Mouse (Mus musculus) hindbrain, embryonic 15.5 days (tissue): Measurements from ENCODE around the gene Catsperg1. TPM values are rescaled to one million over a fixed set of nuclear protein-coding genes. Genes with fewer than 3 reads are reported as not detected.

Source experiments
- ATAC-seq: fragments of 200-750 bp; cut with Nextera tagmentation; 2 replicates; pipeline ENCODE4 v1.8.0; 2017; ENCODE audit warnings: low read depth, moderate number of reproducible peaks, moderate TSS enrichment; ENCODE audit not compliant: low FRiP score
- H3K27ac ChIP-seq: fragments of 300-500 bp; sonication (generic); replicated peaks from 2 replicates; pipeline ENCODE4 v1.5.1; 2015; ENCODE audit warnings: mild to moderate bottlenecking, inconsistent platforms
- H3K27me3 ChIP-seq: fragments of 300-500 bp; sonication (generic); 2 replicates; pipeline ENCODE4 v1.6.1; 2015; ENCODE audit warnings: control low read depth, inconsistent platforms
- H3K36me3 ChIP-seq: fragments of 300-500 bp; sonication (generic); 2 replicates; pipeline ENCODE4 v1.6.1; 2015; ENCODE audit warnings: control low read depth, inconsistent platforms
- H3K4me1 ChIP-seq: fragments of 300-500 bp; sonication (generic); replicated peaks from 2 replicates; pipeline ENCODE4 v1.6.1; 2015; ENCODE audit warnings: control low read depth, inconsistent platforms
- H3K4me2 ChIP-seq: fragments of 300-500 bp; sonication (generic); 2 replicates; pipeline ENCODE4 v1.6.1; 2015; ENCODE audit warnings: moderate library complexity, mild to moderate bottlenecking, inconsistent platforms
- H3K4me3 ChIP-seq: fragments of 300-500 bp; sonication (generic); 2 replicates; pipeline ENCODE4 v1.5.1; 2015; ENCODE audit warnings: mild to moderate bottlenecking, inconsistent platforms
- H3K9ac ChIP-seq: fragments of 300-500 bp; sonication (generic); 2 replicates; pipeline ENCODE4 v1.6.1; 2015; ENCODE audit warnings: inconsistent platforms
- H3K9me3 ChIP-seq: fragments of 300-500 bp; sonication (generic); 2 replicates; pipeline ENCODE4 v1.6.1; 2016; ENCODE audit warnings: control low read depth, inconsistent platforms
- WGBS: fragments of 180-500 bp; shearing (Covaris S2); methylation state at CpG from one replicate; pipeline ENCODE4 v1.1.7; 2015; 5-methylcytosine and 5-hydroxymethylcytosine counted together
- polyA plus RNA-seq: library from polyadenylated mRNA; unstranded; fragments of >200 nt; fragmentation: Nextera tagmentation; extraction: Ambion mirVana; gene quantifications from 2 replicates; pipeline ENCODE4 v1.2.1, GENCODE M21; 2015

The Catsperg1 gene
- polyA plus RNA-seq, 1 experiment from 2014 or later = 3.2 TPM

DNA sequence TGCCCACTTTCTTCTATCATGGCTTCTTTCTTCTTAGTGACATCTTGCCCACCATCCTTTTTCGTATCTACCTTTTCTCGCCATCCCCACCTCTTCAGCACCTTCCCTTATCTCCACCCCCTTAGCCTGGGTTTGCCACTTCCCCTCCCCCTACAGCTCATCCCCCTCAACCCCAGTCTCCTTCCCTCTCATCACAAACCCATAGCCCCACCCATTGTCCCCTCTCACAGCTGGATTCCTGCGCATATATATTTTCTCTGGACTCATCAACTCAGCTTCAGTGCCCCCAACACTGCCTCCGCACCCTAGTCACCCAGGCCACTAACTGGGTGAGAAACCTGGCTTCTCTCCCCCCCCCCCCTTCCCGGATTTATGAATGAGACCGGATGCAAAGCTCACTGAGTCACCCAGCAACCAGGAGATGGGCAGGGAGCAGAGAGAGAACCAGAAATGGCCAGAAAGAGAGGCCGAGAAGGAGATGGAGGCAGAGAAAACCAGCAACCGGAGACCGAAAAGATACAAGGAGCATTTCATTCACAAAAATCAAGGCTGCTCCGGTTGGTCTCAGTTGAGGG, 45.6 kb downstream of the Catsperg1 start:
- ATAC-seq = no peak

DNA sequence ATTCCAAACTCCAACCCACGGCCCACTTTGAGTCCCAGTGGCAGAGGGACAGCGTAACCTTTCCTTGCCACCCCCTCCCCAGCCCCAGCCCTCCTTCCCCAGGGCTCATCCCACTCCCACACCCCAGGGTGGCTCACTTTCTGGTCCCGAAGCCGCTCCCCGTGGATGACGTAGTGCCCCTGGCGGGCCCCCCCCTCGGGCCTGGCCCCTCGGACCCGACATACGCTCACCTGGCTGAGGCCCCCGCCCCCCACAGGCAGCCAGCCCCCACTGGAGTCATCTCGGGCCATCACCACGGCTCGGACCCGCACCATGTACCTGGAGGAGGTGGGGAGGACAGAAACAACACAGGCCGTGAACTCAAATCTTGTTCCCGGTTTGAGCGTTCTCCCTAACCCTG, 46.2 kb downstream of the Catsperg1 start:
- peak overlapping the region; percentile 81 for H3K4me3 ChIP-seq
- peaks cover 9% of the 10 kb centered on the region; the same call in 1 of the 2 replicates for H3K36me3 ChIP-seq
- no peaks in the 10 kb centered on the region for H3K9me3 ChIP-seq
- ATAC-seq = no peak
- no peak overlapping the region for H3K27ac ChIP-seq
- peak overlapping the region; percentile 65 for H3K4me2 ChIP-seq
- peak overlapping the region; percentile 68 for H3K9ac ChIP-seq
- peaks cover 34% of the 10 kb centered on the region for H3K4me1 ChIP-seq
- peaks cover 18% of the 10 kb centered on the region for H3K27me3 ChIP-seq
- 16% methylated on average over 18 of the region's 19 CpGs for WGBS

More for the DNA sequence above, 45.6 kb downstream of the Catsperg1 start:
- Histone ChIP-seq H3K9ac (peak overlapping the region; percentile 68), H3K4me2 (peak overlapping the region; percentile 65), H3K27ac (peak overlapping the region; percentile 91), H3K4me1 (peaks cover 34% of the 10 kb centered on the region), H3K9me3 (no peaks in the 10 kb centered on the region), H3K4me3 (peak overlapping the region; percentile 81), H3K36me3 (peaks cover 14% of the 10 kb centered on the region), H3K27me3 (peaks cover 23% of the 10 kb centered on the region)
- WGBS = 1% methylated on average over 10 of the region's 10 CpGs

DNA sequence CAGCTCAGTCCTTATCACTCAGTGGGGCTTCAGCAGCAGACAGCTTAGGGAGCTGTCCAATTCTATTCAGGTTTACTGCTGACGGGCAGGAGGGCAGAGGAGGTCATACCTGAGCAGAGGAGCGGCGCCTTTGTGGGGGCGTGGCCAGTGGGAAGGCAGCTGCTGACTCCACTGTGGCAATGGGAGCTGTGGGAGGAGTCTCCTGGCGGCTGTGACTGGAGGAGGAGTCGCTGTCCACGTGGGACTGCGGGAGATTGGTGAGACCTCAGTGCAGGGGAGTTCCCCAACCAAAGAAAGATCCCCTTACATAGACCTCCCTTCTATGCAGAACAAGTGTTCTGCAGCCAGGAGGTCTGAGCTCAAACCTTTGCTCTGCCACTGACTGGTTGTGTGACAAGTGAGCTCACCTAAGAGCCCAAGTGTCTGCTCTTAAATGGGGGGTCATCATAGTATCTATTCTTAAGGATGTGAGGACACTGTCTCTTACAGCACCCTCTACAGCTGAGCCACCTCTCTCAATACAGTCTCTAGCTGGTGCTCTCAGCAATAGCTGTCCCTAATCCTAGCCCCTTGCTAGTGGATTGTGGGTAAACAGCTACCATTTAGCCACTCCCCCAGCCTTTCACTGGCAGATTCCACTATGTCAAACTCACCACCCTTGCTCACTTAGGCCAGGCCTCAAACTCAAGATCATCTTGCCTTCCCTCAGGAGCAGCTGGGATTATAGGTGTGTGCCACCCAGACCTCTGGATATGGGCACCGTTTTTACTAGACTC, 50.9 kb downstream of the Catsperg1 start:
- WGBS = 21% methylated on average over 9 of the region's 9 CpGs

DNA sequence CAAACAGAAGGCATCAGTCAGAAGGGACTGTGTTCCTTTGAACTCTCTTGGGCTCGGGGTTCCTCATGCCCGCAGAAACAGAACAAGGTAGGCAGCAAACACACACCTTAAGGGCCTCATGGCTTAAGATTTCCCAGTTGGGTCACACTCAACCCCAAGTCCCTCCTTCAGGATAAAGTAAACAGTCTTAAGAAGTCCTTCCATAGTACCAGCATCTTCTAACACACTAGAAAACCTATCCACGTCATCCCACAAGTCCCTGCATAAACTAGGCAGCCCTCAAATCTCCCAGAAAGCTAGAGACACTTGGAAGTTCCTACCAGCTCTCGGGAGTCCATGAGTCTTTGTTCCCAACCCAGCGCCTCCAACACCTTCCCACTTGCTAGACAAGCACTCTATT, 51.5 kb downstream of the Catsperg1 start:
- no peak for ATAC-seq
- Histone ChIP-seq H3K36me3 (peaks cover 10% of the 10 kb centered on the region; the same call in 1 of the 2 replicates), H3K4me1 (peaks cover 2% of the 10 kb centered on the region), H3K9me3 (no peaks in the 10 kb centered on the region), H3K27ac (no peak overlapping the region), H3K4me3 (no peak overlapping the region), H3K27me3 (peaks cover 17% of the 10 kb centered on the region), H3K9ac (no peak overlapping the region), H3K4me2 (no peak overlapping the region)
- 86% methylated on average over 5 of the region's 5 CpGs for WGBS

More for the DNA sequence above, 50.9 kb downstream of the Catsperg1 start:
- no peak overlapping the region for H3K27ac ChIP-seq
- H3K36me3 ChIP-seq = peaks cover 10% of the 10 kb centered on the region; the same call in 1 of the 2 replicates
- no peak for ATAC-seq
- peaks cover 17% of the 10 kb centered on the region for H3K27me3 ChIP-seq
- H3K9me3 ChIP-seq = no peaks in the 10 kb centered on the region
- peaks cover 9% of the 10 kb centered on the region for H3K4me1 ChIP-seq
- no peak overlapping the region for H3K4me3 ChIP-seq
- no peak overlapping the region for H3K9ac ChIP-seq
- no peak overlapping the region for H3K4me2 ChIP-seq

DNA sequence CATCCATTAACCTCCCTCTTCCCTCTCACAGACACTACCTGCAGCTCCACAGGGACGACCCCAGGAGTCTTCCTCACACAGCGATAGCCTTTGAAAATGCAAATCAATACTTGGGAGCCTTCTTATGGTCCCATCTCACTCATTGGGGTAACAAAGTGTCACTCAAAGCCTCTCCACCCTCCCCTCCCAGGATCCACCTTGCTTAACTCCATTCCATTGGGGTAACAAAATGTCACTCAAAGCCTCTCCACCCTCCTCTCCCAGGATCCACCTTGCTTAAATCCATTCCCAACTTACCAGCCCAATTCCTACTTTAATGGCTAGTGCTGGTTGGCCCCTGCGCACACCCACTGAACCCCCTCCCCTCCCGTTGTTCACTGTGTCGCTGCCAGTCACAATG, 55.6 kb downstream of the Catsperg1 start:
- no peak overlapping the region for H3K9ac ChIP-seq
- under 1% methylated on average over 5 of the region's 5 CpGs for WGBS
- no peaks in the 10 kb centered on the region for H3K9me3 ChIP-seq
- ATAC-seq = no peak
- no peak overlapping the region for H3K27ac ChIP-seq
- H3K36me3 ChIP-seq = 0 out of 2 replicates have a peak, but pooled peaks cover 11% of the 10 kb centered on the region
- no peak overlapping the region for H3K4me2 ChIP-seq
- peaks cover 17% of the 10 kb centered on the region for H3K27me3 ChIP-seq
- peaks cover 12% of the 10 kb centered on the region for H3K4me1 ChIP-seq
- H3K4me3 ChIP-seq = no peak overlapping the region

DNA sequence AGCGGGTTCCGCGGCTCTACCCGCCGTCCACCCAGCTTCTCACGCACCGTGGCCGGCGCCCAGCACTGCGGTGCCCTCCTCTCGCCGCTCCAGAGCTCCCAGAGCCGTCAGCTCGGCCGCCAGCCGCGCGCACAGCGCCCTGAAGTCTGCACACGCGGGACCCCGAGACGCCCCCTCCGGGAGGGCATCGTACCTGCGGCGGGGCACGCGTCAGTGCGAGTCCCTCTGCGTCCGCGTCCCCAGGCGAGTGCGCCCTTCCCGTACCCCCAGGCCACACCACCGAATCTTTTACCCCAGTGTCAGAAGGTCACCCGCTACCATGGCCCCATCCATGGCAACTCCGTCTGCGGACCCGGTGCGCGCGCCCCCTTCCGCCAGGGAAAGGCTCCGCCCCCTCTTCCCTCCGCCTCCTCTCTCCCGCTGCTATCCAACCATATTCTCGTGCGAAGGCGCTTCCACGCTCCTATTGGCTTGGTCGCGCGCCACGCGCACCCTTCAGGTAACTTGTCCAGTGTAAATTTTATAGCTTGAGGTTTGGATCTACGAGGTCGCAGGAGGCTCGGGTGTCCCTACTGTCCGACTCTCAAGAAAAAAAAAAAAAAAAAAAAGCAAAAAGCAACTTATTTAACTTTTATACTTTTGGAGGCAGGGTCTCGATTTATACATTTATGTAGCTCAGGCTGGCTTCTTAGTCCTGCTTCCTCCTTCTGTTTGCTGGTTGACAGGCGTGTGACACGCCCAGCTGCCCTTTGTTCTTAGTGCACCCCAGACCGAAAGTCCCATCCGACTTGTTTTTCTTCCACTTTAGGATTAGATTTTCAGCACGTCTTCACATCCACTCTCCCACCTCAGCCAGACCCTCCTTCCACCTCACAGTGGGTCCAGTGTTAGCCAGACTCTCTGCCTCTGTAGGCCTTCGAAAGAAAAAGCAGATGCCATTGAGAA, 57.7 kb downstream of the Catsperg1 start, which contains the start of gene Fam98c:
Fam98c (minus strand) TSS at position 397 of the 945 bp plus-strand sequence.
- peaks cover 17% of the 10 kb centered on the region for H3K27me3 ChIP-seq
- H3K4me2 ChIP-seq = peak within 1 kb of the TSS; percentile 76
- H3K4me1 ChIP-seq = peaks cover 12% of the 10 kb centered on the region
- WGBS = 3% methylated on average over 68 of the region's 68 CpGs
- H3K9ac ChIP-seq = peak within 1 kb of the TSS; percentile 68
- H3K4me3 ChIP-seq = peak within 1 kb of the TSS; percentile 62
- H3K9me3 ChIP-seq = no peaks in the 10 kb centered on the region
- H3K36me3 ChIP-seq = 0 out of 2 replicates have a peak, but pooled peaks cover 8% of the 10 kb centered on the region
- peak; percentile 83 for ATAC-seq
- H3K27ac ChIP-seq = peak within 1 kb of the TSS; percentile 84

DNA sequence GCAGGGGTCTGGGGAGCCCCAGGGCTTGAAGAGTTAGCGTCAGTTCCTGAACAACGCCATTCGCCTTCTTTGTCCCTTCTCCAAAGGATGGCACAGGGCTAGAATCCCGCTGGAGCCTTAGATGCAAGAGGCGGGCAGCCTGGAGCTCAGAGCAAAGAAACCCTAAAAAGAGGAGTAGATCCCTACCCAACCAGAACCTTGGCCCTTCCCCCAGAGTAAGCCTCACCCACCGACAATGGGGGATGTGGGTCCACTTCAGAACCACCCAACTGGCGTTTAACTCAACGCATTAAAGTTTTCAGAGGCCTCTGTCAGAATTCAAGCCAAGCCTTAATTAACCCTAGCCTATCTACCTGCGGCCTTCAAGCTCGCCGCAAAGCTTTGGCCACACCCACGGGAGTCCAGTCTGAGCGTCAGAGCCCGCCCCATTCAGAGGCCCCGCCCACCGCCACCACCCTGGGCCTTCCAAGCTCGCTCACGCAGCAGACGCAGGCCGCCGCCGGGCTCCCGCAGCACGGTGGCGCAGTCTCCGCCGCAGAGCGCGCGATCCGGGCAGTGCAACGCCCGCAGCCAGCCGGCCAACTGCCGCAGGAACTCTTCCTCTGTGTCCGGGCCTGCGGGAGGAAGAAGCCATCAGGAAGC, 58.5 kb downstream of the Catsperg1 start:
- H3K36me3 ChIP-seq = 0 out of 2 replicates have a peak, but pooled peaks cover 8% of the 10 kb centered on the region
- peaks cover 17% of the 10 kb centered on the region for H3K27me3 ChIP-seq
- 7% methylated on average over 37 of the region's 37 CpGs for WGBS

DNA sequence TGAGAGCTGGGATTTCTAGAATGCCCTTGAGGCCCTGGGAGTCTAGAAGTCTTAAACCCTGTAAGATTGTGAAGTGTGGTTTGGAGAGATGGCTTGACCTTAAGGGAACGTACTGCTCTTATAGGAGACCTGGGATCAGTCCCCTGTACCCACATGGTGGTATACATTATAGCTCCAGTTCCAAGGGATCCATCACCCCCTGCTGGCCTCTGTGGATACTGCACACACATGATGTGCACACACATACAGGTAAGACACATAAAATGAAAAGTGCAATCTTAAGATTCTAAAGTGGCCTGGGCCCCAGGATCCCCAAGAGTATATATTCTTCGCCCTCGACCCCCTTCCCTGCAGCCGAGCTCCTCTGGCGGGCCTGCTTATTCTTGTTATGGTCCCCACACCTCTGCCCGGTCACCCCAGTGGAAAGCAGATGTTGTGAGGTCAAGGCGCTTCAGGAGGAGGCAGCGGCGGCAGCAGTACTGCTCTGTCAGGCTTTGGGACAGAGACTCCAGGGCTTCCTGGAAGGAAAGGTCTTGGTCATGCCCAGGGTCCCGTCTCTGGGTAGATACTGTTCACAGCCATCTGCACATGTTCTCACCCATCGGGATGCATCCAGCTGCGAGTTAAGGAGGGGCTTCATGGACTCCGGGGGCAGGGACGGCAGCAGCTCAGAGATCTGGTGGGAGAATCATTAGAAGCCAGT, 59.7 kb downstream of the Catsperg1 start:
- H3K27ac ChIP-seq = no peak overlapping the region
- no peaks in the 10 kb centered on the region for H3K9me3 ChIP-seq
- 95% methylated on average over 14 of the region's 14 CpGs for WGBS
- 0 out of 2 replicates have a peak, but pooled peaks cover 8% of the 10 kb centered on the region for H3K36me3 ChIP-seq
- no peak for ATAC-seq
- no peak overlapping the region for H3K4me3 ChIP-seq
- peaks cover 8% of the 10 kb centered on the region for H3K27me3 ChIP-seq
- peaks cover 12% of the 10 kb centered on the region for H3K4me1 ChIP-seq
- no peak overlapping the region for H3K9ac ChIP-seq
- no peak overlapping the region for H3K4me2 ChIP-seq

More for the DNA sequence above, 58.5 kb downstream of the Catsperg1 start:
- H3K4me1 ChIP-seq = peaks cover 12% of the 10 kb centered on the region
- peak; percentile 92 for ATAC-seq
- H3K4me3 ChIP-seq = peak overlapping the region; percentile 62
- peak overlapping the region; percentile 68 for H3K9ac ChIP-seq
- no peaks in the 10 kb centered on the region for H3K9me3 ChIP-seq
- peak overlapping the region; percentile 84 for H3K27ac ChIP-seq
- peak overlapping the region; percentile 76 for H3K4me2 ChIP-seq

DNA sequence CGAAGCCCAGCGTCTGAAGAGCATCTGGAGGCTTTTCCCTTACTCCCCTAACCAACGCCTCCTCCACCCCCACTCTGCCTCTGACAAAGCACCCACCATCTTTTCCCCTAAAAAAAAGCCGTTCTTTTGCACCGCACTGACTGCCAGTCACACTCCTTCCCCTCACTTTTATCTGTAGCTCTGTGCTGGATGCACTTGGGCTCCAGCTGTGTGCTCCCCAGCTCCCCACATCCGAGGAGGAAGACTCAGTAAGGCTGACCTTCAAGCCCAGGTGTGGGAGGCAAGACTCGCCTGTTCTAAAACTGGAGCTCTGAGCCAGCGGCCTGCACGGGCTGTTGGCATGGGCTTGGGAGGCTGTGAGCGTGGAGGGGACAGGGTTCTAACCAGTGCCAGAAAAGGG, 62.3 kb downstream of the Catsperg1 start:
- H3K27ac ChIP-seq = no peak overlapping the region
- H3K9ac ChIP-seq = no peak overlapping the region
- H3K4me1 ChIP-seq = peaks cover 11% of the 10 kb centered on the region
- H3K27me3 ChIP-seq = no peaks in the 10 kb centered on the region
- no peak overlapping the region for H3K4me3 ChIP-seq
- H3K4me2 ChIP-seq = no peak overlapping the region
- 0 out of 2 replicates have a peak, but pooled peaks cover 8% of the 10 kb centered on the region for H3K36me3 ChIP-seq
- 69% methylated on average over 10 of the region's 10 CpGs for WGBS
- H3K9me3 ChIP-seq = no peaks in the 10 kb centered on the region
- ATAC-seq = no peak

DNA sequence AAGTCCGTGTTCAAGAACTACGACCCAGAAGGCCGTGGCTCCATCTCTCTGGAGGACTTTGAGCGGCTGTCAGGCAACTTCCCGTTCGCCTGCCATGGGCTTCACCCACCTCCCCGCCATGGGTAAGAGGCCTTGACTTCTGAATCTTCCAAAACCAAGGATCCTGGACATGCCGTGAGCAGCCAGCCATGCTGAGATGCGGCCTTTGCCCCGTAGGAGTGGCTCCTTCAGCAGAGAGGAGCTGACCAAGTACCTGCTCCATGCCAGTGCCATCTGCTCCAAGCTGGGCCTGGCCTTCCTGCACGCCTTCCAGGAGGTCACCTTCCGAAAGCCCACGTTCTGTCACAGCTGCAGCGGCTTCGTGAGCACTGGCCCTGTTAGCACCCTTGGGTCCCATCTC, 65.1 kb downstream of the Catsperg1 start:
- H3K4me3 ChIP-seq = no peak overlapping the region
- no peaks in the 10 kb centered on the region for H3K27me3 ChIP-seq
- H3K4me1 ChIP-seq = no peaks in the 10 kb centered on the region
- no peak overlapping the region for H3K4me2 ChIP-seq
- H3K27ac ChIP-seq = no peak overlapping the region
- H3K9me3 ChIP-seq = no peaks in the 10 kb centered on the region
- WGBS = 95% methylated on average over 15 of the region's 15 CpGs
- no peak for ATAC-seq
- no peak overlapping the region for H3K9ac ChIP-seq
- H3K36me3 ChIP-seq = 0 out of 2 replicates have a peak, but pooled peaks cover 2% of the 10 kb centered on the region
